Mouse (Mus musculus) forebrain, embryonic 14.5 days (tissue): Measurements from ENCODE around the gene Gpc6. TPM values are rescaled to one million over a fixed set of nuclear protein-coding genes. Genes with fewer than 3 reads are reported as not detected.

Experiments used
- ATAC-seq: fragments of 200-750 bp; cut with Nextera tagmentation; 2 replicates; pipeline ENCODE4 v1.8.0; 2017; ENCODE audit warnings: mild to moderate bottlenecking, moderate library complexity
- DNase-seq: peaks from one replicate; pipeline ENCODE4 v3.0.0-alpha.2; 2015; ENCODE audit warnings: low spot score
- H3K27ac ChIP-seq: fragments of 300-500 bp; sonication (generic); 2 replicates; pipeline ENCODE4 v1.5.1; 2014; ENCODE audit warnings: low read depth, mild to moderate bottlenecking, control low read depth, low read length, moderate library complexity
- H3K27me3 ChIP-seq: fragments of 300-500 bp; sonication (generic); replicated peaks from 2 replicates; pipeline ENCODE4 v1.6.1; 2014; ENCODE audit warnings: low read length, control low read depth, mixed read lengths; ENCODE audit not compliant: control insufficient read depth, insufficient read depth
- H3K36me3 ChIP-seq: fragments of 300-500 bp; sonication (generic); 2 replicates; pipeline ENCODE4 v1.6.1; 2014; ENCODE audit warnings: low read length, control low read depth; ENCODE audit not compliant: control insufficient read depth, insufficient read depth
- H3K4me1 ChIP-seq: fragments of 300-500 bp; sonication (generic); 2 replicates; pipeline ENCODE4 v1.6.1; 2014; ENCODE audit warnings: antibody characterized with exemption, low read length, control low read depth; ENCODE audit not compliant: control insufficient read depth, insufficient read depth
- H3K4me2 ChIP-seq: fragments of 300-500 bp; sonication (generic); 2 replicates; pipeline ENCODE4 v1.6.1; 2014; ENCODE audit warnings: mild to moderate bottlenecking, control low read depth, low read length
- H3K4me3 ChIP-seq: fragments of 300-500 bp; sonication (generic); 2 replicates; pipeline ENCODE4 v1.5.1; 2014; ENCODE audit warnings: low read depth, low read length, control low read depth
- H3K9ac ChIP-seq: fragments of 300-500 bp; sonication (generic); 2 replicates; pipeline ENCODE4 v1.6.1; 2014; ENCODE audit warnings: mild to moderate bottlenecking, low read length, control low read depth, moderate library complexity
- H3K9me3 ChIP-seq: fragments of 300-500 bp; sonication (generic); replicated peaks from 2 replicates; pipeline ENCODE4 v1.6.1; 2016; ENCODE audit warnings: low read length, control low read depth, mixed read lengths; ENCODE audit not compliant: control insufficient read depth
- WGBS: fragments of 180-500 bp; shearing (Covaris S2); extraction: QIAGEN DNeasy Blood & Tissue Kit; methylation state at CpG from one replicate; pipeline ENCODE4 v1.1.7; 2014; 5-methylcytosine and 5-hydroxymethylcytosine counted together
- polyA plus RNA-seq: library from polyadenylated mRNA; unstranded; fragments of >200 nt; fragmentation: Nextera tagmentation; extraction: Ambion mirVana; gene quantifications from 2 replicates; pipeline ENCODE4 v1.2.1, GENCODE M21; 2014

The Gpc6 gene
- polyA plus RNA-seq, 1 experiment from 2014 or later: 9.0 TPM

GRCm38 (mm10) chr14:117203960-117204359 is 278.8 kb downstream of the Gpc6 start:
- Histone ChIP-seq H3K27ac (no peak overlapping the region), H3K9ac (no peak overlapping the region), H3K27me3 (no peaks in the 10 kb centered on the region), H3K9me3 (no peaks in the 10 kb centered on the region), H3K4me1 (no peaks in the 10 kb centered on the region), H3K36me3 (no peaks in the 10 kb centered on the region), H3K4me3 (no peak overlapping the region), H3K4me2 (no peak overlapping the region)
- DNase-seq: no peak
- 89% methylated on average over 3 of the region's 3 CpGs for WGBS
- no peak for ATAC-seq

- Histone ChIP-seq H3K4me2 (no peak overlapping the region), H3K36me3 (no peaks in the 10 kb centered on the region), H3K9me3 (no peaks in the 10 kb centered on the region), H3K27ac (no peak overlapping the region), H3K4me1 (no peaks in the 10 kb centered on the region), H3K9ac (no peak overlapping the region), H3K4me3 (no peak overlapping the region), H3K27me3 (no peaks in the 10 kb centered on the region)
- DNase-seq: peak; percentile 24
- peak; percentile 42; the same call in 1 of the 2 replicates for ATAC-seq
Measured at GRCm38 (mm10) chr14:117214373-117214772, 289.3 kb downstream of the Gpc6 start.

GRCm38 (mm10) chr14:117226920-117227319 is 301.8 kb downstream of the Gpc6 start:
- ATAC-seq (no peak), DNase-seq (no peak)
- no peak overlapping the region for H3K4me3 ChIP-seq
- no peaks in the 10 kb centered on the region for H3K4me1 ChIP-seq
- H3K36me3 ChIP-seq: no peaks in the 10 kb centered on the region
- no peak overlapping the region for H3K9ac ChIP-seq
- H3K27me3 ChIP-seq: no peaks in the 10 kb centered on the region
- no peak overlapping the region for H3K27ac ChIP-seq
- no peak overlapping the region for H3K4me2 ChIP-seq
- no peaks in the 10 kb centered on the region for H3K9me3 ChIP-seq

- Histone ChIP-seq H3K9ac (no peak overlapping the region), H3K9me3 (no peaks in the 10 kb centered on the region), H3K27me3 (no peaks in the 10 kb centered on the region), H3K4me2 (no peak overlapping the region), H3K4me1 (no peaks in the 10 kb centered on the region), H3K4me3 (no peak overlapping the region), H3K36me3 (no peaks in the 10 kb centered on the region), H3K27ac (no peak overlapping the region)
- DNase-seq: no peak
- no peak for ATAC-seq
- WGBS: 69% methylated on average over 4 of the region's 4 CpGs
Measured at GRCm38 (mm10) chr14:117230476-117230875, 305.4 kb downstream of the Gpc6 start.

- no peak overlapping the region for H3K27ac ChIP-seq
- H3K4me2 ChIP-seq: no peak overlapping the region
- ATAC-seq (0 out of 2 replicates have a peak, but pooled peaks have one; percentile 18), DNase-seq (no peak)
- H3K4me3 ChIP-seq: no peak overlapping the region
- no peaks in the 10 kb centered on the region for H3K36me3 ChIP-seq
- no peak overlapping the region for H3K9ac ChIP-seq
- peaks cover 3% of the 10 kb centered on the region; the same call in 1 of the 2 replicates for H3K4me1 ChIP-seq
- no peaks in the 10 kb centered on the region for H3K27me3 ChIP-seq
- 41% methylated on average over 6 of the region's 6 CpGs for WGBS
- H3K9me3 ChIP-seq: no peaks in the 10 kb centered on the region
Measured at GRCm38 (mm10) chr14:117238226-117238625, 313.1 kb downstream of the Gpc6 start.

GRCm38 (mm10) chr14:117239694-117240427 is 314.7 kb downstream of the Gpc6 start:
- no peaks in the 10 kb centered on the region for H3K27me3 ChIP-seq
- H3K27ac ChIP-seq: no peak overlapping the region
- H3K4me3 ChIP-seq: no peak overlapping the region
- no peaks in the 10 kb centered on the region for H3K9me3 ChIP-seq
- H3K4me1 ChIP-seq: peaks cover 3% of the 10 kb centered on the region; the same call in 1 of the 2 replicates
- H3K4me2 ChIP-seq: no peak overlapping the region
- 90% methylated on average over 8 of the region's 8 CpGs for WGBS
- no peaks in the 10 kb centered on the region for H3K36me3 ChIP-seq
- no peak for DNase-seq
- no peak overlapping the region for H3K9ac ChIP-seq
- no peak for ATAC-seq

- Histone ChIP-seq H3K27me3 (no peaks in the 10 kb centered on the region), H3K27ac (no peak overlapping the region)
- WGBS: 92% methylated on average over 3 of the region's 3 CpGs
Measured at GRCm38 (mm10) chr14:117245631-117246030, 320.5 kb downstream of the Gpc6 start.

DNA sequence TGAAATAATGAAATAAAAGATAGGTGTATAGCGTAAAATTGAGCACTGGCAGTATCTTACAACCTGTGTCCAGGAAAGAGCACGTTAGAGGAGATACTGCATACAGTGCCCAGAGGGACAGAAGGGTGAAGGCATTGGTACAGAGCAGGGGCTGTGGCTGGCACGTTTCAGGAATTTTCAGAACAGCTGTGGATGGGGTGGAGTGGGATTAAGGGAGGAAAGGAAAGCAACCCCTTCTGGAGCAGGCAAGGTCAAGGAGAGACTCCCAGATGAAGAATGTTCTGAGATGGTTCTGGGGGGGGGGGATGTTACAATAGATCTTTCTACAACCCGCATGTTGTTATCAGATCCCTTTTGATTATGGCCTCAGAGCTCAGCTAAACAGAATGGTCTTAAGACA is 331.1 kb downstream of the Gpc6 start:
- DNase-seq: no peak
- Histone ChIP-seq H3K9me3 (no peaks in the 10 kb centered on the region), H3K4me2 (no peak overlapping the region), H3K27me3 (no peaks in the 10 kb centered on the region), H3K4me3 (no peak overlapping the region), H3K27ac (no peak overlapping the region), H3K9ac (no peak overlapping the region), H3K4me1 (no peaks in the 10 kb centered on the region), H3K36me3 (no peaks in the 10 kb centered on the region)
- 88% methylated on average over 4 of the region's 4 CpGs for WGBS
- ATAC-seq: no peak

More at GRCm38 (mm10) chr14:117245631-117246030, 320.5 kb downstream of the Gpc6 start:
- Histone ChIP-seq H3K4me2 (no peak overlapping the region), H3K4me1 (peaks cover 3% of the 10 kb centered on the region; the same call in 1 of the 2 replicates), H3K9ac (no peak overlapping the region), H3K4me3 (no peak overlapping the region), H3K9me3 (no peaks in the 10 kb centered on the region), H3K36me3 (no peaks in the 10 kb centered on the region)
- DNase-seq: no peak
- no peak for ATAC-seq

DNA sequence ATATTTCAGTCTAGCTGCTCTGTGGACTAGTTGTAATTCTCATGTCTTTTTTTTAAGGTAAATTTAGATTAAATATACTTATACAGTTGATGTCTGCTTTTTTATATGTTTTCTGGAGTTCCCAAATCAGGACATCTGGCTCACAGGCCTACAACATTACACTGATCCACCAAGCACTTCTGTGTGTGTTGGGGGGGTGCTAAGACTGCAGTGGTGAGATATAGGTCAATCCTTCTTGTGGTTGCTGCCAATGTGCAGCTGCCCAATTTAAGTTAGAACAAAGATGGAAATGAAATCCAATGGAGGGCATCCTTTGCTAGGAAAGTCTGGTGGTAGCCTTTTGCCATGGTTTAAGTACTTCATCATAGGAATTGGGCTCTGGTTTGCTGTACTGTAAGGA is 340.5 kb downstream of the Gpc6 start:
- Histone ChIP-seq H3K36me3 (no peaks in the 10 kb centered on the region), H3K4me3 (no peak overlapping the region), H3K9me3 (no peaks in the 10 kb centered on the region), H3K27ac (no peak overlapping the region), H3K4me2 (no peak overlapping the region), H3K9ac (no peak overlapping the region), H3K27me3 (no peaks in the 10 kb centered on the region), H3K4me1 (no peaks in the 10 kb centered on the region)
- ATAC-seq (no peak), DNase-seq (no peak)
